Mouse (Mus musculus): ENCODE measurements around the gene Sphk1. TPM values are rescaled to one million over a fixed set of nuclear protein-coding genes. Genes with fewer than 3 reads are reported as not detected.
"Not testable (repeated sequence)": the region's sequence is repeated elsewhere in the genome, so short reads cannot be mapped to it uniquely, and the experiment has no call there.

The Sphk1 gene
- polyA plus RNA-seq (2015; fragmentation: Nextera tagmentation; extraction: Ambion mirVana) = 2.2 and 2.4 TPM in 2 replicates

GRCm38 (mm10) chr11:116530187-116531147 lies at the start of gene Sphk1:
Gene Sphk1, plus strand, starts transcription at chr11:116530925.
- Histone ChIP-seq H3K4me2 (replicated peaks) (peak within 1 kb of the TSS; percentile 89), H3K27ac (replicated peaks) (no peak within 1 kb of the TSS), H3K36me3 (no peaks in the 10 kb centered on the region), H3K27me3 (peaks cover 53% of the 10 kb centered on the region), H3K4me1 (peaks cover 39% of the 10 kb centered on the region), H3K4me3 (peak within 1 kb of the TSS; percentile 45), H3K9me3 (no peaks in the 10 kb centered on the region), H3K9ac (replicated peaks) (no peak within 1 kb of the TSS)
- no peak for ATAC-seq (replicated peaks)
- WGBS = 16% methylated on average over 11 of the region's 11 CpGs

- WGBS = 97% methylated on average over 8 of the region's 8 CpGs
Measured at GRCm38 (mm10) chr11:116480975-116481374, 49.8 kb upstream of the Sphk1 start.

GRCm38 (mm10) chr11:116481776-116482175 lies 48.9 kb upstream of the Sphk1 start:
- Histone ChIP-seq H3K27me3 (no peaks in the 10 kb centered on the region), H3K4me1 (no peaks in the 10 kb centered on the region), H3K9ac (replicated peaks) (no peak overlapping the region), H3K9me3 (no peaks in the 10 kb centered on the region), H3K4me2 (replicated peaks) (no peak overlapping the region), H3K4me3 (no peak overlapping the region), H3K27ac (replicated peaks) (no peak overlapping the region), H3K36me3 (peaks cover 76% of the 10 kb centered on the region)
- ATAC-seq (replicated peaks) = no peak
- WGBS = 73% methylated on average over 7 of the region's 7 CpGs

More at GRCm38 (mm10) chr11:116480975-116481374, 49.8 kb upstream of the Sphk1 start:
- no peak for ATAC-seq (replicated peaks)
- Histone ChIP-seq H3K4me2 (replicated peaks) (no peak overlapping the region), H3K36me3 (peaks cover 84% of the 10 kb centered on the region), H3K27me3 (no peaks in the 10 kb centered on the region), H3K4me1 (no peaks in the 10 kb centered on the region), H3K9ac (replicated peaks) (no peak overlapping the region), H3K9me3 (no peaks in the 10 kb centered on the region), H3K27ac (replicated peaks) (no peak overlapping the region), H3K4me3 (no peak overlapping the region)

GRCm38 (mm10) chr11:116484261-116484660 lies 46.5 kb upstream of the Sphk1 start:
- no peaks in the 10 kb centered on the region for H3K9me3 ChIP-seq
- 92% methylated on average over 8 of the region's 8 CpGs for WGBS
- peaks cover 8% of the 10 kb centered on the region for H3K4me1 ChIP-seq
- H3K27me3 ChIP-seq = no peaks in the 10 kb centered on the region
- peaks cover 59% of the 10 kb centered on the region for H3K36me3 ChIP-seq
- no peak overlapping the region for H3K9ac ChIP-seq (replicated peaks)
- H3K4me3 ChIP-seq = no peak overlapping the region
- H3K27ac ChIP-seq (replicated peaks) = no peak overlapping the region
- no peak for ATAC-seq (replicated peaks)
- H3K4me2 ChIP-seq (replicated peaks) = no peak overlapping the region

- peaks cover 26% of the 10 kb centered on the region for H3K36me3 ChIP-seq
- no peak overlapping the region for H3K27ac ChIP-seq (replicated peaks)
- no peak overlapping the region for H3K4me3 ChIP-seq
- ATAC-seq (replicated peaks) = no peak
- no peak overlapping the region for H3K9ac ChIP-seq (replicated peaks)
- H3K4me1 ChIP-seq = peaks cover 14% of the 10 kb centered on the region
- H3K9me3 ChIP-seq = no peaks in the 10 kb centered on the region
- no peaks in the 10 kb centered on the region for H3K27me3 ChIP-seq
- H3K4me2 ChIP-seq (replicated peaks) = no peak overlapping the region
Measured at GRCm38 (mm10) chr11:116488207-116488606, 42.5 kb upstream of the Sphk1 start.

GRCm38 (mm10) chr11:116488693-116489375 lies 41.9 kb upstream of the Sphk1 start:
- Histone ChIP-seq H3K9ac (replicated peaks) (peak overlapping the region; percentile 88), H3K27me3 (no peaks in the 10 kb centered on the region), H3K36me3 (peaks cover 21% of the 10 kb centered on the region), H3K27ac (replicated peaks) (no peak overlapping the region), H3K9me3 (no peaks in the 10 kb centered on the region), H3K4me2 (replicated peaks) (peak overlapping the region; percentile 55), H3K4me1 (peaks cover 14% of the 10 kb centered on the region), H3K4me3 (peak overlapping the region; percentile 70)
- ATAC-seq (replicated peaks) = no peak
- 70% methylated on average over 14 of the region's 14 CpGs for WGBS

- Histone ChIP-seq H3K9ac (replicated peaks) (peak overlapping the region; percentile 88), H3K9me3 (no peaks in the 10 kb centered on the region), H3K27ac (replicated peaks) (peak overlapping the region; percentile 87), H3K4me2 (replicated peaks) (peak overlapping the region; percentile 55), H3K36me3 (peaks cover 13% of the 10 kb centered on the region), H3K27me3 (no peaks in the 10 kb centered on the region), H3K4me3 (peak overlapping the region; percentile 70), H3K4me1 (peaks cover 19% of the 10 kb centered on the region)
- peak; percentile 65 for ATAC-seq (replicated peaks)
- 0% methylated on average over 39 of the region's 39 CpGs for WGBS
Measured at GRCm38 (mm10) chr11:116489771-116490231, 40.9 kb upstream of the Sphk1 start.

GRCm38 (mm10) chr11:116490232-116491107 lies 40.3 kb upstream of the Sphk1 start:
- Histone ChIP-seq H3K9me3 (no peaks in the 10 kb centered on the region), H3K27ac (replicated peaks) (peak overlapping the region; percentile 87), H3K4me3 (peak overlapping the region; percentile 70), H3K4me2 (replicated peaks) (peak overlapping the region; percentile 55), H3K4me1 (peaks cover 20% of the 10 kb centered on the region), H3K27me3 (no peaks in the 10 kb centered on the region), H3K36me3 (peaks cover 7% of the 10 kb centered on the region), H3K9ac (replicated peaks) (peak overlapping the region; percentile 88)
- under 1% methylated on average over 62 of the region's 62 CpGs for WGBS
- peak; percentile 94 for ATAC-seq (replicated peaks)

- Histone ChIP-seq H3K9me3 (no peaks in the 10 kb centered on the region), H3K9ac (replicated peaks) (no peak overlapping the region), H3K27ac (replicated peaks) (no peak overlapping the region), H3K4me2 (replicated peaks) (no peak overlapping the region), H3K4me3 (no peak overlapping the region), H3K4me1 (peaks cover 20% of the 10 kb centered on the region), H3K36me3 (peaks cover 6% of the 10 kb centered on the region; the same call in 1 of the 2 replicates), H3K27me3 (no peaks in the 10 kb centered on the region)
- 66% methylated on average over 6 of the region's 6 CpGs for WGBS
- no peak for ATAC-seq (replicated peaks)
Measured at GRCm38 (mm10) chr11:116491338-116491737, 39.4 kb upstream of the Sphk1 start.

GRCm38 (mm10) chr11:116492507-116492906 lies 38.2 kb upstream of the Sphk1 start:
- not testable (repeated sequence) for ATAC-seq (replicated peaks); H3K27me3 ChIP-seq; H3K36me3 ChIP-seq; H3K27ac ChIP-seq (replicated peaks); H3K9ac ChIP-seq (replicated peaks); H3K4me2 ChIP-seq (replicated peaks); H3K9me3 ChIP-seq; H3K4me3 ChIP-seq
- 80% methylated on average over 1 of the region's 1 CpGs for WGBS
- peaks cover 20% of the 10 kb centered on the region for H3K4me1 ChIP-seq

GRCm38 (mm10) chr11:116493191-116493590 lies 37.5 kb upstream of the Sphk1 start:
- H3K4me3 ChIP-seq = no peak overlapping the region
- no peak overlapping the region for H3K4me2 ChIP-seq (replicated peaks)
- no peak overlapping the region for H3K27ac ChIP-seq (replicated peaks)
- WGBS = 89% methylated on average over 5 of the region's 5 CpGs
- no peaks in the 10 kb centered on the region for H3K36me3 ChIP-seq
- H3K9ac ChIP-seq (replicated peaks) = no peak overlapping the region
- H3K27me3 ChIP-seq = no peaks in the 10 kb centered on the region
- no peak for ATAC-seq (replicated peaks)
- H3K4me1 ChIP-seq = peaks cover 20% of the 10 kb centered on the region
- no peaks in the 10 kb centered on the region for H3K9me3 ChIP-seq

Data from forebrain, embryonic 15.5 days (tissue).